Mouse (Mus musculus): ENCODE measurements around the gene Lrrc58. TPM values are rescaled to one million over a fixed set of nuclear protein-coding genes. Genes with fewer than 3 reads are reported as not detected.

Gene Lrrc58
- polyA plus RNA-seq, 1 experiment, result 45.9 TPM

DNA sequence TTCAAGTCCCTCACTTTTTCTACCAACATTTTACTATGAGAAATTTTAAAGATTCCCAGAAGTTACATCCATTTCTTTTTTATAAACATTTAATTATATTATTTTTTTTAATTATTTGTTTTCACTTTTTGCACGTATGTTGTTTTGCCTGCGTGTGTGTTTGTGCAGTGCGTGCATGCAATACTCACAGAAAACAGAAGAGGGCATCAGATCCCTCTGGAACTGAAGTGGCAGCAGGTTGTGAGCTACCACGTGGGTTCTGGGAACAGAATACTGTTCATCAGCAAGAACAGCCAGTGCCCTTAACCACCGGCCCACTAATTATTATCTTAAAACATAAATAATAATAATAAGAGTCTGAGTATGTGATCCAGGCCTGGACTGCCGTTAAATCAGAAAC, 50.8 kb downstream of the Lrrc58 start:
- DNase-seq (ENCODE audit: extremely low spot score in 1 of 2, low spot score in 1 of 2), result no peak

DNA sequence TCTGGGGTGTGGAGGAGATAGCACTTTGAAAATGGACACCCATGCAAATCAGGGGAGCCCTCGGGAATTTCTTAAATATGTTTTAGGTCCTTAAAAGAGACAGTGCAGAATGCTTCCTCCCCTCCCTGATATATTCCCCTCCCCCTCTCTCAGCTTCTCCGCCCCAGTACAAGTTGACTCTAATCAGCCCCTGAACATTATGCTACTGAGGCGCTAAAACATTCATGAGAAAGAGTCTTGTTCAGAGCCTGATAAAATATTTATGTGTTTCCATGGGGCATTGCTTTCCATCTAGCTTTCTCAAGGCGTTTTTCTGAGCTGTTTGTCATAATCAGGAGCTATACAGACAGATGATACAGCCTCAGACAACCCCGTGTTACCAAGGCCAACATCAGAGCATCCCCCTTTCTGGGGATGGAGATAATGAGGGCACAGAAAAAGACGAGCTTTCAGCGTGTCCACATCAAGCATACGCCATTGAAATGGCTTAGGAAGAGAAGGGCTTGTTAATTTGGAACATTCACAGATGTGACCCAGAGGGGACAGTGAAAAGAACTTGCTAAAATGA, 52.7 kb downstream of the Lrrc58 start:
- DNase-seq (ENCODE audit: extremely low spot score in 1 of 2, low spot score in 1 of 2), result no peak

DNA sequence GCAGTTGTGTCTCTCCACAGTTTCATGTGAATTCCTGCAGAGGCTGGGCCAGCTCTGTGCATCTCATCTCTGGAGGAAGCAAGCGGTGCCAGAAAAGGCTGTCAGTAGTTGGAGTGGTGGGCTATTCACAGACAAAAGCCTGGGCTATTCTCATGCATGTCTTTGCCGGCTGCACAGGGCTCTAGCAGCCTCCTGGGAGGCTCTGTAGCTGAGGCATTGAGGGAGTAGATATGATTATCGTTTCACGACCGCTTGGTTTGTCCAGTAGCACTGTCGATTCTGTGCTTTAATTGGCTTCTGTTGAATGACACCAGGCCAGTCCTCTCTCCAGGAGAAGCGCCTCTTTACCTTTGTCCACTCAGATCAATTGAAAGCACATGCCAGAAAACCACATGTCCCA, 57.9 kb downstream of the Lrrc58 start:
- DNase-seq (ENCODE audit: extremely low spot score in 1 of 2, low spot score in 1 of 2), result no peak

DNA sequence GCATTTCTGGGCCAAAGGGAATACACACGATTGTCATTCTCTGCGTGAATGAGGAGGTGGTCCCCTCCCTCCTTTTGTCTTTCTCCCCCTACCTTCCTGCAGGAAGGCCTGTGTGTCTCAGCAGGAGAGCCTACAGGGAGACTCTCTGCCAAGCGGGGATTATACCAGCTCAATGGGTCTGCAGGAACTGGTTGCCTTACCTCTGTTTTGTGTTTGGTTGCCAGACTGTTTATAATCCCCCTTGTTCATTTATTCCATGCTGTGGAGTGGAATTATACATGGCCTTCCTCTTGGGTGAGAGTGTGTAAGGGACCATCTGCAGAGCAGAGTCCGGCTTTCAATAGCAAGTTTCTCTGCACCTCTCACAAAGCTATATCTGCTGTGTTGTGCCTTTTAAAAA, 58.9 kb downstream of the Lrrc58 start:
- DNase-seq (ENCODE audit: extremely low spot score in 1 of 2, low spot score in 1 of 2), result no peak

DNA sequence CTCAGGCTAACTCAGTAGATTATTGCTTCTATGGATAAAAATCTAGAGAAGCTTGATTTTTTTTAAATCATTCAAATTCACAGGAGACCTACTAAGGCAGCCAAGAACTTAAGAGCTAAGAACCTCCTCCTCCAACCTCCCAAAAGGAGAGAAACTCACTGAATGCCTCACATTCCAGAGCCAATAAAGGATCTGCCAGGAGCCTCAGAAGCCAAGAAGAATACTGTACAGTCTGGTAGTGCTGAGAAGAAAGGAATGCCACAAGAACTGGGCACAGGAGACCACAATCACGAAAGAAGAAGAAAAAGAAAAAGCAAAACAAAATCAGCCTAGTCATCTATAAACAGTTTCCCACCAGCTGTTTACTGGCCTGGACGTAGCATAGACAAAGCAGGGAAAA, 60.8 kb downstream of the Lrrc58 start:
- peak in 1 of 2 experiments; percentile 6 for DNase-seq (ENCODE audit: extremely low spot score in 1 of 2, low spot score in 1 of 2)

DNA sequence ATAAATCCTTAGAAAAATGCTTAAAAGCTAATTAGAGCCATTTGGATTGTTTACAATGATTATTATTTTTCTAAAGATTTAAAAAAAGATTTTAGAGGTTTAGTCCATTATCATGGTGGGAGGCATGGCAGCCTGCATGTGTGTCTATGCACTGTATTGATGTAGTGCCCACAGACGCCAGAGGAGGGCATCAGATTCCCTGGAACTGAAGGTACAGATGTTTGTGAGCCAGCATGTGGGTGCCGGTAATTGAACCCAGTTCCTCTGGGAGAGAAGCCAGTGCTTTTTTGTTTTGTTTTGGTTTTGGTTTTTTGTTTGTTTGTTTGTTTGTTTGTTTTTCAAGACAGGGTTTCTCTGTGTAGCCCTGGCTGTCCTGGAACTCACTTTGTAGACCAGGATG, 61.4 kb downstream of the Lrrc58 start:
- no peak for DNase-seq (ENCODE audit: extremely low spot score in 1 of 2, low spot score in 1 of 2)

DNA sequence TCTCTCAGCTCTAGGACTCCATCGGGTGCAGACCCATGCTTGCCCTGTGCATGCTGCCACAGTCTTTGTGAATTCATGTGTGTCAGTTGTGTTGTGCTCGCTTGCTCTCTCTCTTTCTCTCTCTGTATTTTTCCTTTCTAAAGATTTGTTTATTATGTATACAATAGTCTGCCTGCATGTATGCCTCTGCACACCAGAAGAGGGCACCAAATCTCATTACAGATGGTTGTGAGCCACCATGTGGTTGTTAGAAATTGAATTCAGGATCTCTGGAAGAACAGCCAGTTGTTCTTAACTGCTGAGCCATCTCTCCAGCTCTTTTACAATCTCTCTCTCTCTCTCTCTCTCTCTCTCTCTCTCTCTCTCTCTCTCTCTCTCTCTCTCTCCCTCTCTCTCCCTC, 66.7 kb downstream of the Lrrc58 start:
- DNase-seq (ENCODE audit: extremely low spot score in 1 of 2, low spot score in 1 of 2), result no peak

DNA sequence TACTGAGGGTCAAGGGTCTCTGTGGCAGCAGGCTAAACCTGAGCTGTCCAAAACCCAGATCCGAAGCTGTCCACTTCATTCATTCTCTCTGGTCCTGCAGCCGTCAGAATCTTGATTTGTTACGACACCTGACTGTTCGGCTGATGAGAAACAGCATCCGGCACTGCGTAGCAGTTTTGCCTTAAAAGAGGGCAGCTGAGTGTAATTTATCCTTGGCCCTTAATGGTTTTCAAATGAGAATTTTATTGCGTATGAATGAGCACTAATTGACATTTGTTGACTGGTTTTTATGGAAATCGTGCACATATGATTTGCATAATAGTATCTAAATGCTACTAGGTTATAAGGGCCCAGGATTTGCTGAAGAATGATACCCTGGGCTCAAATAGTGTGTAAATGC, 69.1 kb downstream of the Lrrc58 start:
- no peak for DNase-seq (ENCODE audit: extremely low spot score in 1 of 2, low spot score in 1 of 2)

Other genes starting within 250 kb of the Lrrc58 start
- 77.5 and 83.9 TPM in 2 replicates for gene Ndufb4, start 213.9 kb upstream of the Lrrc58 start, polyA plus RNA-seq (2012; rRNA removed)
- 18.1 and 23.0 TPM in 2 replicates for gene Fstl1, start 91.5 kb upstream of the Lrrc58 start, polyA plus RNA-seq (2012; rRNA removed)
- 0.36 and 0.38 TPM in 2 replicates for gene Gm36028, start 7.2 kb upstream of the Lrrc58 start, polyA plus RNA-seq (2012; rRNA removed)
- 1.0 TPM in 2 replicates for gene Gpr156, start 48.1 kb downstream of the Lrrc58 start, polyA plus RNA-seq (2012; rRNA removed)
- gene Gsk3b, start 220.6 kb downstream of the Lrrc58 start, polyA plus RNA-seq (2012; rRNA removed), result 44.6 and 45.3 TPM in 2 replicates